1 mouse cellular context compared by ENCODE assay signal in genomic region chr4:141664011-141664745, GRCm38 (mm10).
TF ChIP-seq lines count a peak whose summit lies in the region.

No protein-coding gene starts in this region.

TF ChIP-seq in C2C12, 6 proteins besides CTCF, POLR2A, EP300 and RAD21:
- TF ChIP-seq MYOG (IDR thresholded peaks at IDR 0.05; ENCODE audit: control insufficient read depth, extremely low read depth, insufficient read length) (no peak), FOSL1 (IDR thresholded peaks at IDR 0.05; ENCODE audit: insufficient read depth, low read length, poor library complexity, severe bottlenecking) (no peak), CEBPB (IDR thresholded peaks at IDR 0.05; ENCODE audit: low read depth) (no peak), MAX (IDR thresholded peaks at IDR 0.05) (no peak), USF1 (IDR thresholded peaks at IDR 0.05; ENCODE audit: low read depth) (no peak), MYOD1 (IDR thresholded peaks at IDR 0.05; ENCODE audit: control insufficient read depth, insufficient read length, low read depth) (no peak)
TF ChIP-seq in C2C12: peak in this region for 0.
